Mouse (Mus musculus) lung, embryonic 16.5 days (tissue): ENCODE results near the gene Alg13. TPM values are rescaled to one million over a fixed set of nuclear protein-coding genes. Genes with fewer than 3 reads are reported as not detected.

Experiments used
- ATAC-seq: fragments of 200-750 bp; cut with Nextera tagmentation; 2 replicates; pipeline ENCODE4 v1.8.0; 2017; ENCODE audit warnings: low read depth, mild to moderate bottlenecking, moderate library complexity
- H3K27ac ChIP-seq: fragments of 300-500 bp; sonication (generic); 2 replicates; pipeline ENCODE4 v1.5.1; 2014; ENCODE audit warnings: mild to moderate bottlenecking, control low read depth, low read length
- H3K27me3 ChIP-seq: fragments of 300-500 bp; sonication (generic); 2 replicates; pipeline ENCODE4 v1.6.1; 2014; ENCODE audit warnings: low read depth, low read length, mixed read lengths; ENCODE audit not compliant: control insufficient read depth, insufficient read depth
- H3K36me3 ChIP-seq: fragments of 300-500 bp; sonication (generic); 2 replicates; pipeline ENCODE4 v1.6.1; 2014; ENCODE audit warnings: low read length; ENCODE audit not compliant: control insufficient read depth, insufficient read depth
- H3K4me1 ChIP-seq: fragments of 300-500 bp; sonication (generic); replicated peaks from 2 replicates; pipeline ENCODE4 v1.6.1; 2014; ENCODE audit warnings: low read length, mixed read lengths; ENCODE audit not compliant: control insufficient read depth, insufficient read depth
- H3K4me2 ChIP-seq: fragments of 300-500 bp; sonication (generic); 2 replicates; pipeline ENCODE4 v1.6.1; 2014; ENCODE audit warnings: low read depth, low read length, control low read depth
- H3K4me3 ChIP-seq: fragments of 300-500 bp; sonication (generic); 2 replicates; pipeline ENCODE4 v1.5.1; 2014; ENCODE audit warnings: mild to moderate bottlenecking, low read length, control low read depth
- H3K9ac ChIP-seq: fragments of 300-500 bp; sonication (generic); 2 replicates; pipeline ENCODE4 v1.6.1; 2014; ENCODE audit warnings: low read length, control low read depth
- H3K9me3 ChIP-seq: fragments of 300-500 bp; sonication (generic); 2 replicates; pipeline ENCODE4 v1.6.1; 2016; ENCODE audit warnings: low read length; ENCODE audit not compliant: control insufficient read depth
- WGBS: fragments of 180-500 bp; shearing (Covaris S2); extraction: QIAGEN DNeasy Blood & Tissue Kit; methylation state at CpG from one replicate; pipeline ENCODE4 v1.1.7; 2014; 5-methylcytosine and 5-hydroxymethylcytosine counted together
- polyA plus RNA-seq: library from polyadenylated mRNA; unstranded; fragments of >200 nt; fragmentation: Nextera tagmentation; extraction: Ambion mirVana; gene quantifications from 2 replicates; pipeline ENCODE4 v1.2.1, GENCODE M21; 2015

Alg13 gene
- polyA plus RNA-seq, 1 experiment from 2014 or later = 19.3 TPM

DNA sequence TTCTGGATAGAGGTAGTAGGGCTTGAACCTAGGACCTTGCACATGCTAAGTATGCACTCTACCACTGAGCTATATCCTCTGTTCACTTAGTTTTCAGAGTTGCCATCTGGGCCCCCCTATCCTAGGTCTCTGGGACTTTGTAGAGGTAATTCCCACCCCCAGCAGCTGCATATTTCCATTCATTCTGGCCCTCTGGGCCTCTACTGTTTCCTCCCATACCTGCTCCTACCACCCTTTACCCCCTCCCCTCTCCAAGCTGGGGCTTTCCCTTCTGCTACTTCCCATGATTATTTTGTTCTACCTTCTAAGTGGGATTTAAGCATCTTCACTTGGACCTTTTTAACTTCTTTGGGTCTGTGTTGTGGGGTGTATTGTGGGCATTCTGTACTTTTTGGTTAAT is 7.8 kb downstream of the Alg13 start:
- Histone ChIP-seq H3K4me3 (no peak overlapping the region), H3K9me3 (no peaks in the 10 kb centered on the region), H3K4me2 (no peak overlapping the region), H3K9ac (no peak overlapping the region), H3K27ac (no peak overlapping the region), H3K4me1 (no peaks in the 10 kb centered on the region), H3K36me3 (no peaks in the 10 kb centered on the region), H3K27me3 (no peaks in the 10 kb centered on the region)
- ATAC-seq = no peak

DNA sequence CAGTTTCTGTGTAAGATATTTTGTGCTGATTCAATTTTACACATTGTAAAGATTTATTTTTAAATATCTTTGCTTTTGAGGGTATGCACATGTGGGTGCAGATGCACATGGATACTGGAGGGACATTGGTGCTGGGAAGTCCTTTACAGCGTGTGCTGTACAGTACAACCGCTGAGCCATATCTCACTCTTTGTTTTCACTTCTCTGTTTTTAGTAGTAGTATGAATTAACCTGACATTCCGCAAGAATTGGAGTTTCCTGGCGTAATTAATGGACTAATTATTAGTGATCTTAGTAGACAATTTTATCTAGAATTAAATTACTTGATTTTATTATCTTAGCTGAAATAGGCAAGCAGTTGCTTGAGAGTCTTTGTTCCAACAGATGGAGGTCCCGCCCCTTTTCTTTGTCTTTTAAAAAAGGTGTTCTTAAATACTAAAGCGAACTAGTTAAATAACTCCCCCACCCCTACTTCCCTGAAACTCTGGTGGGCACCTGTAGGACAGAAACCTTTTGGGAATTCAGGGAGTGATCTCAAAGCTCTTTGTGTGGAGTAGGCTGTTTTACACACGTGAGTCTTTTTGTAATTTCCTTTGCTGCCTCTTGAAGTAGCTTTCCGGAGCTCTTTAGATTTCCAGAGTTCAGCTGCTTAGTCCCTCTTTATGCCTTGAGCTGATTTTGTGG is 17.9 kb downstream of the Alg13 start:
- Histone ChIP-seq H3K9me3 (no peaks in the 10 kb centered on the region), H3K27me3 (no peaks in the 10 kb centered on the region), H3K4me2 (no peak overlapping the region), H3K36me3 (no peaks in the 10 kb centered on the region), H3K4me3 (no peak overlapping the region), H3K4me1 (no peaks in the 10 kb centered on the region), H3K27ac (no peak overlapping the region), H3K9ac (no peak overlapping the region)
- no peak for ATAC-seq
- 60% methylated on average over 8 of the region's 8 CpGs for whole genome bisulfite sequencing

DNA sequence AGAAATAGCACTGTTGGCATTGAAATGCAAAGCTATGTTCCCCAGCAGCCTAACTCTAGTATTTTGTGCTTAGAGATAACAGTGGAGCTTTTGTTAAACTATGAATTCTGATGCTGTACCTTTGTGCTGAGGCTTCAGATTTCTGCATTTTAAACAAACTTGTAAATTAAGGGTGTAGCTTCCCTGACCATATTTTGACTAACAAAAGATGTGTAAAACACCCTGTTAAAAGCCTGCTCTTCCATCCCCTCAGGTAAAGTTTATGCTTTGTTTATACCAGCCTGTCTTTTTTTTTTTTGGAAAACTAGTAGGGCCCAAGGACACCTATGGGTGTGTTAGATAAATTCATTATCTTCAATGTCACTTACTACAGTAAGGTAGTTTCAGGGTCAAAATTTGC is 20.3 kb downstream of the Alg13 start:
- no peak overlapping the region for H3K4me2 ChIP-seq
- H3K9ac ChIP-seq = no peak overlapping the region
- no peak overlapping the region for H3K27ac ChIP-seq
- no peak for ATAC-seq
- no peaks in the 10 kb centered on the region for H3K36me3 ChIP-seq
- H3K9me3 ChIP-seq = no peaks in the 10 kb centered on the region
- H3K4me3 ChIP-seq = no peak overlapping the region
- H3K27me3 ChIP-seq = no peaks in the 10 kb centered on the region
- no peaks in the 10 kb centered on the region for H3K4me1 ChIP-seq

DNA sequence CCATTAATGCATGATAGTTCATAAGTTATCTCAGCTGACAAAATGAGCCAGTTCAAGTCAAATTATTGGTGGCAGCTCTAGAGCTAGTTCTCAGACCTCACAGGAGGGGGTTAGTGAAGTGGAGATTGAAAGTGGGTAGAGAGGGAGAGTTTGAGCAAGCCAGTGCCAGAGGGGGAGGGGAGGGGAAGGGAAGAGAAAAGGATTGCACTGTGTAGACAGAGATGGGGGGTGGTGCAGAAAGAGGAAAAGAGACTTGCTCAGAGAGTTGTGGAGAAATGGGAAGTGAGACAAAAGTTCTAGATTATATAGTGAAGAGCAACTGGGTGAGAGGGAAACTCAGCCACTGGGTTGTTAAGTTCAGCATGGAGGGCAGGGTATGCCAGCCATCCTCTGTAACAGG is 20.8 kb downstream of the Alg13 start:
- no peak overlapping the region for H3K4me3 ChIP-seq
- ATAC-seq = no peak
- no peaks in the 10 kb centered on the region for H3K4me1 ChIP-seq
- no peaks in the 10 kb centered on the region for H3K27me3 ChIP-seq
- no peaks in the 10 kb centered on the region for H3K36me3 ChIP-seq
- no peak overlapping the region for H3K27ac ChIP-seq
- H3K9me3 ChIP-seq = no peaks in the 10 kb centered on the region
- H3K4me2 ChIP-seq = no peak overlapping the region
- no peak overlapping the region for H3K9ac ChIP-seq

DNA sequence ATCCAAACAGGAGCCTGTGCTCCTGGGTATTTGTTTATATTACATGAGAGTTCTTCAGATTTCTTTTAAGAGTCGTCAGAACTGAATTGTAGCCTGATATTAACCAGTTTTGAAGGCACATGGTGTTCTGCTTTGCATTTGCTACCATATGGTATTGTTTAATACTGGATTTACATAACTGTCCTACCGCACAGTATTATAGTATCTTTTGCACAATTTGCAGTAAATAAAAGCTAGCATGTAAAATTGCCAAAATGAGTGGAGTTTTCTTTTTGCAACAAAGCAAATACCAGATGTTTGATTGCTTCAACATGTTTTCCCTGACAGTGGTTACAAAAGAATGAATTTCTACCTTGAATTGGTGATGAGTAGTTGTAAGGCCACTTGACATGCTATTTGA is 56.6 kb downstream of the Alg13 start:
- ATAC-seq = no peak
- 47% methylated on average over 2 of the region's 2 CpGs for WGBS
- H3K27me3 ChIP-seq = no peaks in the 10 kb centered on the region
- H3K4me3 ChIP-seq = no peak overlapping the region
- H3K4me2 ChIP-seq = no peak overlapping the region
- H3K27ac ChIP-seq = no peak overlapping the region
- H3K4me1 ChIP-seq = no peaks in the 10 kb centered on the region
- no peaks in the 10 kb centered on the region for H3K36me3 ChIP-seq
- H3K9ac ChIP-seq = no peak overlapping the region
- H3K9me3 ChIP-seq = no peaks in the 10 kb centered on the region

- Histone ChIP-seq H3K27me3 (no peaks in the 10 kb centered on the region), H3K36me3 (no peaks in the 10 kb centered on the region), H3K4me1 (no peaks in the 10 kb centered on the region), H3K9ac (no peak overlapping the region), H3K4me2 (no peak overlapping the region), H3K4me3 (no peak overlapping the region), H3K9me3 (no peaks in the 10 kb centered on the region), H3K27ac (no peak overlapping the region)
- WGBS = 34% methylated on average over 7 of the region's 7 CpGs
- ATAC-seq = no peak
Observed at GRCm38 (mm10) chrX:144403526-144403925, 85.9 kb downstream of the Alg13 start.

DNA sequence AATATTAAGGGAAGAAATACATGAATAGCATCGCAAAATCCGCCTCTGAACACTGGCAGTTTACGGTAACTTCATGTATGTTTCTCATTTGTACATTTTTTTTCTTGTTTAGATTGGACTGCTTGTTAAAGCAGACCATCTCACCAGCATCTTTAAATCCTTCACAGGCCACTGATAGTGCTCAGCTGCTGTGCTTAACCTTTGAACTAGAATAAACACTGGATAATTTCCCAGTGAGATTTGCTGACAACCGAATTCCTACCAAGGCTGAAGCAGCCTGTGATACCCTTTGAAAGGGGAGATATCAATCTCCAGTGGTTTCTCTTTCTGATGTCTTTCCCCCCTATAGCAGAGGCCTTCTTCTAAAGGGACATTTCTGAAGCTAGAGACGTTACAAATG is 90.4 kb downstream of the Alg13 start:
- H3K36me3 ChIP-seq = no peaks in the 10 kb centered on the region
- 37% methylated on average over 5 of the region's 5 CpGs for WGBS
- H3K27ac ChIP-seq = no peak overlapping the region
- no peak for ATAC-seq
- no peak overlapping the region for H3K4me2 ChIP-seq
- no peak overlapping the region for H3K9ac ChIP-seq
- H3K4me1 ChIP-seq = no peaks in the 10 kb centered on the region
- no peaks in the 10 kb centered on the region for H3K9me3 ChIP-seq
- H3K27me3 ChIP-seq = no peaks in the 10 kb centered on the region
- no peak overlapping the region for H3K4me3 ChIP-seq

- Histone ChIP-seq H3K27me3 (no peaks in the 10 kb centered on the region), H3K9ac (no peak overlapping the region), H3K4me1 (no peaks in the 10 kb centered on the region), H3K36me3 (no peaks in the 10 kb centered on the region), H3K4me2 (no peak overlapping the region), H3K4me3 (no peak overlapping the region), H3K27ac (no peak overlapping the region), H3K9me3 (no peaks in the 10 kb centered on the region)
- no peak for ATAC-seq
- WGBS = 48% methylated on average over 1 of the region's 1 CpGs
Observed at GRCm38 (mm10) chrX:144420259-144420658, 102.7 kb downstream of the Alg13 start.

DNA sequence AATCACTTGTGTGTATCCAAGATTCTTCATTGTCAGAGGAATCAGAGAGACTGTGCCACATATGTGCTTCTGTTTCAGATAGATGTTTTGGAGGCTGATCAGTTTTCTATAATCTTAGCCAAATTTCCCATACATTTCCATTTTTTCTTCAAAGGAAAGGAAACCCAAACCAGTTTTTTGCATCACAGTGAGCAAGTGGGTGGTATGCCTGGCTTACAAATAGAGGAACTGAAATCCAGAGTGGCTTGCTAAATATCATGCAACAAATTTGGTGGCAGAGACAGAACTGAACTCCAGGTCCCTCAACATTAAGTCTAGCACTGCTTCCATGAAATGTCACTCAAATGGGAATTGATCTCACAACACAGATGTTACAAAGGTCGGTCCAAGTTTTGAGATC is 103.5 kb downstream of the Alg13 start:
- Histone ChIP-seq H3K4me2 (no peak overlapping the region), H3K9ac (no peak overlapping the region), H3K36me3 (no peaks in the 10 kb centered on the region), H3K27ac (no peak overlapping the region), H3K4me1 (no peaks in the 10 kb centered on the region), H3K4me3 (no peak overlapping the region), H3K27me3 (no peaks in the 10 kb centered on the region), H3K9me3 (no peaks in the 10 kb centered on the region)
- no peak for ATAC-seq
- WGBS = 89% methylated on average over 1 of the region's 1 CpGs

DNA sequence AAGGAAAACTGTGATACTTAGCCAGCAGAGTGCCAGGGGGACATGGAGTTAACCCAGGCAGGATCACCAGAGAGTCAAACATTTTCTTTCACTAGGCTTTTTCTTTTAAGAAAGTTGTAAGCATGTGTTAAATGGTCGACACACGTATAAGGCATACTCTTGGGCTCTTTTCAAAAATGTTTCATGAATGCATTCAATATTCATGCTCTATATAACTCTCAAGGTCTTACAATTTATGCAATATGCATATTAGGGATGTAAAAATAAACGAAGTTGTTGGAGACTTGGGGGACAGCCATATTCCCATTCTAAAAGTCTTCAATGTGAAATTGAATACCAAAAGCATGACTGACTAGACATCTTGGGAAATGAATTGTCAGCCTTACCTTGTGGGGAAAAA is 106.2 kb downstream of the Alg13 start:
- Histone ChIP-seq H3K36me3 (no peaks in the 10 kb centered on the region), H3K4me1 (no peaks in the 10 kb centered on the region), H3K9ac (no peak overlapping the region), H3K9me3 (no peaks in the 10 kb centered on the region), H3K27ac (no peak overlapping the region), H3K4me2 (no peak overlapping the region), H3K27me3 (no peaks in the 10 kb centered on the region), H3K4me3 (no peak overlapping the region)
- 69% methylated on average over 3 of the region's 3 CpGs for whole genome bisulfite sequencing
- no peak for ATAC-seq
